Mouse (Mus musculus) CH12.LX (cell line): ENCODE measurements around the gene Camta1. TPM values are rescaled to one million over a fixed set of nuclear protein-coding genes. Genes with fewer than 3 reads are reported as not detected.
A peak's percentile ranks its signal among the peaks of the same experiment; 100 is the strongest.

ENCODE experiments used
- DNase-seq: peaks from one replicate; pipeline ENCODE4 v3.0.0-alpha.2; 2013; ENCODE audit errors: extremely low read depth
- H3K27ac ChIP-seq: 2 replicates; pipeline ENCODE4 v1.5.1; 2012; ENCODE audit warnings: low read depth, mild to moderate bottlenecking, control low read depth, moderate library complexity; ENCODE audit not compliant: insufficient read depth
- H3K27me3 ChIP-seq: replicated peaks from 2 replicates; pipeline ENCODE3; 2012; ENCODE audit warnings: inconsistent platforms
- H3K36me3 ChIP-seq, 2 experiments: replicated peaks in 1 of 2; 2 replicates each; pipeline versions ENCODE3 to v1.6.1; 2012; ENCODE audit warnings: inconsistent platforms in 1 of 2, low read length in 1 of 2, mild to moderate bottlenecking in 1 of 2, mixed read lengths in 1 of 2, moderate library complexity in 1 of 2; ENCODE audit not compliant: control insufficient read depth in 1 of 2, insufficient read depth in 1 of 2
- H3K4me1 ChIP-seq, 2 experiments: 2 replicates each; pipeline ENCODE4 v1.6.1; 2012; ENCODE audit warnings: inconsistent platforms in 1 of 2, moderate library complexity in 1 of 2; ENCODE audit not compliant: insufficient read depth in 2 of 2, control insufficient read depth in 1 of 2
- H3K4me2 ChIP-seq: 2 replicates; pipeline ENCODE4 v1.6.1; 2012; ENCODE audit warnings: low read depth, mild to moderate bottlenecking, control low read depth; ENCODE audit not compliant: poor library complexity, insufficient read depth, severe bottlenecking
- H3K4me3 ChIP-seq, 3 experiments: fragments of 150-350 bp in 1 of 3; sonication (generic) in 1 of 3; replicated peaks in 1 of 3; 2 replicates each; pipeline versions ENCODE3 to v1.5.1; 2011 to 2012; ENCODE audit warnings: low read depth in 2 of 3, low read length in 2 of 3, mild to moderate bottlenecking in 2 of 3, moderate library complexity in 2 of 3, control low read depth in 1 of 3, improper control_type of control experiment in 1 of 3, inconsistent platforms in 1 of 3, mixed read lengths in 1 of 3; ENCODE audit not compliant: poor library complexity in 1 of 3
- H3K79me2 ChIP-seq: replicated peaks from 2 replicates; pipeline ENCODE4 v1.6.1; 2012; ENCODE audit warnings: mild to moderate bottlenecking, moderate library complexity; ENCODE audit not compliant: control insufficient read depth, poor library complexity, insufficient read depth, severe bottlenecking; ENCODE audit errors: extremely low read depth
- H3K9ac ChIP-seq: 2 replicates; pipeline ENCODE4 v1.6.1; 2012; ENCODE audit warnings: low read depth, mild to moderate bottlenecking, control low read depth, moderate library complexity; ENCODE audit not compliant: insufficient read depth
- H3K9me3 ChIP-seq: replicated peaks from 2 replicates; pipeline ENCODE3; 2012; ENCODE audit warnings: low read length, inconsistent platforms, mixed read lengths
- BHLHE40 ChIP-seq: IDR thresholded peaks from 2 replicates; pipeline ENCODE4 v1.6.1; 2011; ENCODE audit warnings: mild to moderate bottlenecking, low read depth, low read length, improper control_type of control experiment
- CHD1 ChIP-seq: IDR thresholded peaks from 2 replicates; pipeline ENCODE4 v1.6.1; 2012; ENCODE audit warnings: low read depth, low read length, improper control_type of control experiment, inconsistent platforms
- CHD2 ChIP-seq: IDR thresholded peaks from 2 replicates; pipeline ENCODE4 v1.6.1; 2011; ENCODE audit warnings: low read length, improper control_type of control experiment
- CTCF ChIP-seq, 2 experiments: IDR thresholded peaks in 1 of 2; conservative IDR thresholded peaks in 1 of 2; 2 replicates each; pipeline ENCODE4 v1.5.1; 2011 to 2012; ENCODE audit warnings: low read depth in 2 of 2, low read length in 2 of 2, improper control_type of control experiment in 1 of 2, inconsistent platforms in 1 of 2, mild to moderate bottlenecking in 1 of 2, moderate library complexity in 1 of 2
- E2F4 ChIP-seq: IDR thresholded peaks from 2 replicates; pipeline ENCODE4 v1.6.1; 2011; ENCODE audit warnings: low read depth, low read length, improper control_type of control experiment; ENCODE audit not compliant: insufficient replicate concordance
- KAT2A ChIP-seq: IDR thresholded peaks from 2 replicates; pipeline ENCODE4 v1.6.1; 2012; ENCODE audit warnings: low read length, improper control_type of control experiment, inconsistent platforms; ENCODE audit not compliant: insufficient replicate concordance
- MAX ChIP-seq: IDR thresholded peaks from 2 replicates; pipeline ENCODE4 v1.6.1; 2011; ENCODE audit warnings: low read length, improper control_type of control experiment
- NELFE ChIP-seq: IDR thresholded peaks from 2 replicates; pipeline ENCODE4 v1.6.1; 2011; ENCODE audit warnings: low read depth, low read length, improper control_type of control experiment
- NRF1 ChIP-seq: IDR thresholded peaks from 2 replicates; pipeline ENCODE4 v1.6.1; 2014; ENCODE audit warnings: low read depth, mild to moderate bottlenecking, inconsistent platforms, low read length, improper control_type of control experiment, moderate library complexity
- PAX5 ChIP-seq: IDR thresholded peaks from 2 replicates; pipeline ENCODE4 v1.6.1; 2012; ENCODE audit warnings: low read length, inconsistent platforms, mixed read lengths
- POLR2A ChIP-seq: IDR thresholded peaks from 2 replicates; pipeline ENCODE4 v1.6.1; 2011; ENCODE audit warnings: low read depth, mild to moderate bottlenecking, improper control_type of control experiment, low read length
- POLR2AphosphoS2 ChIP-seq: IDR thresholded peaks from 2 replicates; pipeline ENCODE4 v1.6.1; 2011; ENCODE audit warnings: low read depth, low read length, improper control_type of control experiment
- SMC3 ChIP-seq: IDR thresholded peaks from 2 replicates; pipeline ENCODE4 v1.6.1; 2011; ENCODE audit warnings: low read depth, low read length, improper control_type of control experiment
- TBP ChIP-seq: conservative IDR thresholded peaks from 2 replicates; pipeline ENCODE4 v1.6.1; 2011; ENCODE audit warnings: low read depth, low read length, improper control_type of control experiment
- USF1 ChIP-seq: IDR thresholded peaks from 2 replicates; pipeline ENCODE4 v1.6.1; 2014; ENCODE audit warnings: low read depth, mild to moderate bottlenecking, inconsistent platforms, low read length, improper control_type of control experiment
- ZC3H11A ChIP-seq: IDR thresholded peaks from 2 replicates; pipeline ENCODE4 v1.6.1; 2012; ENCODE audit warnings: low read depth, mild to moderate bottlenecking, inconsistent platforms, low read length, improper control_type of control experiment
- ZMIZ1 ChIP-seq: IDR thresholded peaks from 2 replicates; pipeline ENCODE4 v1.6.1; 2012; ENCODE audit warnings: low read depth, mild to moderate bottlenecking, inconsistent platforms, low read length, improper control_type of control experiment
- dilution Hi-C: fragments of 300-500 bp; cut with MboI; formaldehyde crosslinking; loops from 2 replicates; pipeline ENCODE4 v1.14.3; 2020; ENCODE audit warnings: low sequenced_read_pairs; ENCODE audit not compliant: extremely low pct_unique_long_range_greater_than_20kb, extremely low pct_ligation_motif_present
- in situ Hi-C: fragments of 300-500 bp; cut with MboI; formaldehyde crosslinking; loops from 3 replicates; pipeline ENCODE4 v1.14.3; 2019; ENCODE audit warnings: low sequenced_read_pairs, low pct_ligation_motif_present, low pct_unique_long_range_greater_than_20kb, mixed read lengths
- polyA plus RNA-seq: library from polyadenylated mRNA; unstranded; fragments of >175 nt; gene quantifications from 2 replicates; pipeline ENCODE4 v1.2.1, GENCODE M21; 2012; ENCODE audit warnings: low read depth; ENCODE audit not compliant: insufficient read length
- total RNA-seq, 2 experiments: library from RNA; depleted of rRNA; stranded (reverse); fragments of 300-350 nt in 1 of 2; fragments of >200 nt in 1 of 2; gene quantifications; 2 replicates each; pipeline ENCODE4 v1.2.3; 2012 to 2014

The Camta1 gene
- total and polyA plus RNA-seq, 3 experiments, result 9.9 to 32.5 (median 15.3) TPM

DNA sequence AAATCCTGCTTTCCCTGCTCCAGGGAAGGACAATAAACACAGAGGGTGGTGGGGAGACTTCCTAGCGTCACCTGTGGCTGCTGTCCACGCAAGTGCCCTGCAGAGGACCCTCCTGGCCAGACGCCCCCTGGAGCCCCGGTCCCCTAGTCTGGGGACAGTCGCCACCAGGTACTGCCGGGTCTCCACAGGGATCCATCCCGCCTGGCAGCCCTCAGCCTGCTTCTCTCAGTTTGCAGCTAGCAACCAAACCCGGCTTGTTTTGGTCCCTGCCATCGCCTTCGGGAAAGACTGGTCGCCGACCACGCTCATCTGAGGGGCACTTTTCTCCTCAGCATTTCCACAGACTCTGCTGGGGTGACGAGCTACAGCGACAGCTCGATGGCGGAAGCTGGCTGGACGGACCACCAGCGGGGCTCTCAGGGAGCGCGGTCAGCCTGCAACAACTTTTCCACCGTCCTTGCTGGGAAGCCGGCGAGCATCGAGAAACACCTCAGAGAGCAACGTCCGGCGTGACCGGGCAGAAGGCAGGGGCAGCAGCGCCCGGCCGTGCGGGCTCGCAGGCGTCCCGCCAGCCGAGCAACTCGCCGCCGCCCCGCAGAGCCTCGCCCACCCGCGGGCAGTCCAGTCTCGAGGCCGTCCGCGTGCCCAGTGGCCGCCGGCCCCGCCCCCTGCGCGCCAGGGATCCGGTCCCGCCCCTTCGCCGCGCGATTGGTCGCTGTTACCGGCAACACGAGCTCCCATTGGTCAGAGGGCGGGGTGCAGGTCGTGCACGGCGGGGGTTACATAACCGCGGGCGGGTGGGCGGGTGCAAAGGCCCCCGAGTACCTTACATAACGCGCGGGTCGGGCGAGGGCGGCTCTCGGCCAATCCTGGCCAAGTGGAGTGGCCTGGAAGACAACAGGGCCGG, 817.4 kb downstream of the Camta1 start, which contains the start of gene Per3:
Gene Per3, minus strand, starts transcription at position 629 of the 907 bp plus-strand sequence.
- Histone ChIP-seq H3K27ac (no peak within 1 kb of the TSS), H3K36me3 (peaks cover 15 to 26% of the 10 kb centered on the region in 2 experiments), H3K27me3 (no peaks in the 10 kb centered on the region), H3K9ac (no peak within 1 kb of the TSS), H3K79me2 (no peaks in the 10 kb centered on the region), H3K4me2 (no peak within 1 kb of the TSS; the same call in 1 of the 2 replicates), H3K9me3 (no peaks in the 10 kb centered on the region), H3K4me1 (peaks cover 2 to 17% of the 10 kb centered on the region in 2 experiments; a peak in 3 of 4 replicates), H3K4me3 (peak within 1 kb of the TSS; percentile 32 to 48 (median 34))
- dilution Hi-C loops (no loop called here), in situ Hi-C loops (no loop called here)
- peak; percentile 84 for DNase-seq
- no peak; the same call in 1 of the 2 replicates for TF ChIP-seq NRF1
- TF ChIP-seq MAX, result peak; percentile 61; the same call in 1 of the 2 replicates
- no peak for TF ChIP-seq ZMIZ1

DNA sequence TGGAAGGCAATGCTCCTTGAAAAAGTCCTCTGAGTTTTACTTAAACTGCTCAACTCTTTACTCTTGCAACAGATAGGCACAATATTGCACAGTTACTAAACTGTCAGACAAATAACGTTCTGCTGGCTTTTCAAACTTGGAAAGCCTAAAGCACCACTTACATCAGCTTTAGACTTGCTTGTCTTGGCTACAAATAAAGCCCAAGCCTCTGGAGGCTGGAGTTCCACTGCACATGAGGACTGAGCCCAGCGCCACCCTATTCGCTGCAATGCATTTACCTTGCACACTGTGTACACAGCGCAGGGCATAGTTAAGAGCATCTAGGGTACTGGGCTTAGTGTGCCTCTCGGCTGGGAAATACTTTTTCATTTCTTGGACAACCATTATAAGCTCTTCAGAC, 818.4 kb downstream of the Camta1 start:
- no peaks in the 10 kb centered on the region for H3K27me3 ChIP-seq
- H3K4me1 ChIP-seq, result peaks cover 2 to 17% of the 10 kb centered on the region in 2 experiments; a peak in 3 of 4 replicates
- H3K9me3 ChIP-seq, result no peaks in the 10 kb centered on the region
- no peaks in the 10 kb centered on the region for H3K79me2 ChIP-seq
- DNase-seq, result no peak
- in situ Hi-C loops (no loop called here), dilution Hi-C loops (no loop called here)
- H3K36me3 ChIP-seq, result peaks cover 11 to 17% of the 10 kb centered on the region in 2 experiments
- TF ChIP-seq POLR2AphosphoS2 (no peak), SMC3 (no peak), E2F4 (no peak), CHD1 (no peak), CHD2 (no peak), USF1 (no peak), NELFE (no peak), POLR2A (no peak), CTCF (conservative IDR thresholded peaks at IDR 0.05 in 1 of 2, IDR thresholded peaks at IDR 0.05 in 1 of 2; ENCODE audit: low read depth in 2 of 2, low read length in 2 of 2) (no peak), BHLHE40 (no peak), TBP (no peak), PAX5 (no peak), KAT2A (no peak), ZC3H11A (no peak)
- no peak overlapping the region for H3K4me2 ChIP-seq
- no peak overlapping the region for H3K9ac ChIP-seq
- H3K4me3 ChIP-seq, result no peak overlapping the region
- no peak overlapping the region for H3K27ac ChIP-seq
